Mouse (Mus musculus): Measurements from ENCODE around the gene Abcb1b.

- no peak for TF ChIP-seq POLR2A (IDR thresholded peaks at IDR 0.05; ENCODE audit: borderline replicate concordance, insufficient read depth, low read length)
- no peak for TF ChIP-seq CTCF (IDR thresholded peaks at IDR 0.05; ENCODE audit: borderline replicate concordance, insufficient read depth, low read depth, low read length)
These were observed 106.6 kb downstream of the Abcb1b start for GRCm38 (mm10) chr5:8904539-8904938.

Measured in cerebellum, adult 2 months (tissue).